Mouse (Mus musculus) CH12.LX (cell line): ENCODE results near the gene Eif4h. TPM values are rescaled to one million over a fixed set of nuclear protein-coding genes. Genes with fewer than 3 reads are reported as not detected.

Experiments
- DNase-seq: peaks from one replicate; pipeline ENCODE4 v3.0.0-alpha.2; 2013; ENCODE audit errors: extremely low read depth
- H3K27ac ChIP-seq: 2 replicates; pipeline ENCODE4 v1.5.1; 2012; ENCODE audit warnings: low read depth, mild to moderate bottlenecking, control low read depth, moderate library complexity; ENCODE audit not compliant: insufficient read depth
- H3K27me3 ChIP-seq: replicated peaks from 2 replicates; pipeline ENCODE3; 2012; ENCODE audit warnings: inconsistent platforms
- H3K36me3 ChIP-seq, 2 experiments: replicated peaks in 1 of 2; 2 replicates each; pipeline versions ENCODE3 to v1.6.1; 2012; ENCODE audit warnings: inconsistent platforms in 1 of 2, low read length in 1 of 2, mild to moderate bottlenecking in 1 of 2, mixed read lengths in 1 of 2, moderate library complexity in 1 of 2; ENCODE audit not compliant: control insufficient read depth in 1 of 2, insufficient read depth in 1 of 2
- H3K4me1 ChIP-seq, 2 experiments: 2 replicates each; pipeline ENCODE4 v1.6.1; 2012; ENCODE audit warnings: inconsistent platforms in 1 of 2, moderate library complexity in 1 of 2; ENCODE audit not compliant: insufficient read depth in 2 of 2, control insufficient read depth in 1 of 2
- H3K4me2 ChIP-seq: 2 replicates; pipeline ENCODE4 v1.6.1; 2012; ENCODE audit warnings: low read depth, mild to moderate bottlenecking, control low read depth; ENCODE audit not compliant: poor library complexity, insufficient read depth, severe bottlenecking
- H3K4me3 ChIP-seq, 3 experiments: fragments of 150-350 bp in 1 of 3; sonication (generic) in 1 of 3; replicated peaks in 1 of 3; 2 replicates each; pipeline versions ENCODE3 to v1.5.1; 2011 to 2012; ENCODE audit warnings: low read depth in 2 of 3, low read length in 2 of 3, mild to moderate bottlenecking in 2 of 3, moderate library complexity in 2 of 3, control low read depth in 1 of 3, improper control_type of control experiment in 1 of 3, inconsistent platforms in 1 of 3, mixed read lengths in 1 of 3; ENCODE audit not compliant: poor library complexity in 1 of 3
- H3K79me2 ChIP-seq: replicated peaks from 2 replicates; pipeline ENCODE4 v1.6.1; 2012; ENCODE audit warnings: mild to moderate bottlenecking, moderate library complexity; ENCODE audit not compliant: control insufficient read depth, poor library complexity, insufficient read depth, severe bottlenecking; ENCODE audit errors: extremely low read depth
- H3K9ac ChIP-seq: 2 replicates; pipeline ENCODE4 v1.6.1; 2012; ENCODE audit warnings: low read depth, mild to moderate bottlenecking, control low read depth, moderate library complexity; ENCODE audit not compliant: insufficient read depth
- H3K9me3 ChIP-seq: replicated peaks from 2 replicates; pipeline ENCODE3; 2012; ENCODE audit warnings: low read length, inconsistent platforms, mixed read lengths
- CHD1 ChIP-seq: IDR thresholded peaks from 2 replicates; pipeline ENCODE4 v1.6.1; 2012; ENCODE audit warnings: low read depth, low read length, improper control_type of control experiment, inconsistent platforms
- CHD2 ChIP-seq: IDR thresholded peaks from 2 replicates; pipeline ENCODE4 v1.6.1; 2011; ENCODE audit warnings: low read length, improper control_type of control experiment
- CTCF ChIP-seq, 2 experiments: IDR thresholded peaks in 1 of 2; conservative IDR thresholded peaks in 1 of 2; 2 replicates each; pipeline ENCODE4 v1.5.1; 2011 to 2012; ENCODE audit warnings: low read depth in 2 of 2, low read length in 2 of 2, improper control_type of control experiment in 1 of 2, inconsistent platforms in 1 of 2, mild to moderate bottlenecking in 1 of 2, moderate library complexity in 1 of 2
- MAX ChIP-seq: IDR thresholded peaks from 2 replicates; pipeline ENCODE4 v1.6.1; 2011; ENCODE audit warnings: low read length, improper control_type of control experiment
- MXI1 ChIP-seq: IDR thresholded peaks from 2 replicates; pipeline ENCODE4 v1.6.1; 2011; ENCODE audit warnings: mild to moderate bottlenecking, low read depth, low read length, improper control_type of control experiment
- MYC ChIP-seq: IDR thresholded peaks from 2 replicates; pipeline ENCODE4 v1.6.1; 2011; ENCODE audit warnings: low read depth, mild to moderate bottlenecking, improper control_type of control experiment, low read length
- NELFE ChIP-seq: IDR thresholded peaks from 2 replicates; pipeline ENCODE4 v1.6.1; 2011; ENCODE audit warnings: low read depth, low read length, improper control_type of control experiment
- NRF1 ChIP-seq: IDR thresholded peaks from 2 replicates; pipeline ENCODE4 v1.6.1; 2014; ENCODE audit warnings: low read depth, mild to moderate bottlenecking, inconsistent platforms, low read length, improper control_type of control experiment, moderate library complexity
- RAD21 ChIP-seq: IDR thresholded peaks from 2 replicates; pipeline ENCODE4 v1.6.1; 2011; ENCODE audit warnings: low read depth, mild to moderate bottlenecking, low read length, improper control_type of control experiment, moderate library complexity
- SIN3A ChIP-seq: IDR thresholded peaks from 2 replicates; pipeline ENCODE4 v1.6.1; 2012; ENCODE audit warnings: low read length, improper control_type of control experiment, inconsistent platforms
- TBP ChIP-seq: conservative IDR thresholded peaks from 2 replicates; pipeline ENCODE4 v1.6.1; 2011; ENCODE audit warnings: low read depth, low read length, improper control_type of control experiment
- TCF12 ChIP-seq: IDR thresholded peaks from 2 replicates; pipeline ENCODE4 v1.6.1; 2014; ENCODE audit warnings: low read depth, mild to moderate bottlenecking, inconsistent platforms, low read length, improper control_type of control experiment
- UBTF ChIP-seq: IDR thresholded peaks from 2 replicates; pipeline ENCODE4 v1.6.1; 2012; ENCODE audit warnings: low read depth, mild to moderate bottlenecking, inconsistent platforms, low read length, improper control_type of control experiment, moderate library complexity
- ZC3H11A ChIP-seq: IDR thresholded peaks from 2 replicates; pipeline ENCODE4 v1.6.1; 2012; ENCODE audit warnings: low read depth, mild to moderate bottlenecking, inconsistent platforms, low read length, improper control_type of control experiment
- ZKSCAN1 ChIP-seq: IDR thresholded peaks from 2 replicates; pipeline ENCODE4 v1.6.1; 2012; ENCODE audit warnings: low read depth, inconsistent platforms, low read length, improper control_type of control experiment, borderline replicate concordance
- ZMIZ1 ChIP-seq: IDR thresholded peaks from 2 replicates; pipeline ENCODE4 v1.6.1; 2012; ENCODE audit warnings: low read depth, mild to moderate bottlenecking, inconsistent platforms, low read length, improper control_type of control experiment
- dilution Hi-C: fragments of 300-500 bp; cut with MboI; formaldehyde crosslinking; loops from 2 replicates; pipeline ENCODE4 v1.14.3; 2020; ENCODE audit warnings: low sequenced_read_pairs; ENCODE audit not compliant: extremely low pct_unique_long_range_greater_than_20kb, extremely low pct_ligation_motif_present
- in situ Hi-C: fragments of 300-500 bp; cut with MboI; formaldehyde crosslinking; loops from 3 replicates; pipeline ENCODE4 v1.14.3; 2019; ENCODE audit warnings: low sequenced_read_pairs, low pct_ligation_motif_present, low pct_unique_long_range_greater_than_20kb, mixed read lengths
- polyA plus RNA-seq: library from polyadenylated mRNA; unstranded; fragments of >175 nt; gene quantifications from 2 replicates; pipeline ENCODE4 v1.2.1, GENCODE M21; 2012; ENCODE audit warnings: low read depth; ENCODE audit not compliant: insufficient read length
- total RNA-seq, 2 experiments: library from RNA; depleted of rRNA; stranded (reverse); fragments of 300-350 nt in 1 of 2; fragments of >200 nt in 1 of 2; gene quantifications; 2 replicates each; pipeline ENCODE4 v1.2.3; 2012 to 2014

The Eif4h gene
- total and polyA plus RNA-seq, 3 experiments: 391 to 470 (median 408) TPM

GRCm38 (mm10) chr5:134687187-134687586 lies 47.9 kb upstream of the Eif4h start:
- no peaks in the 10 kb centered on the region for H3K9me3 ChIP-seq
- H3K27me3 ChIP-seq: no peaks in the 10 kb centered on the region
- H3K9ac ChIP-seq: no peak overlapping the region
- no peak overlapping the region for H3K4me2 ChIP-seq
- TF ChIP-seq RAD21: no peak
- no peak for TF ChIP-seq TCF12
- TF ChIP-seq NRF1: no peak
- no peak for TF ChIP-seq ZC3H11A
- no peak for TF ChIP-seq MXI1
- no peak for TF ChIP-seq CTCF (conservative IDR thresholded peaks at IDR 0.05 in 1 of 2, IDR thresholded peaks at IDR 0.05 in 1 of 2; ENCODE audit: low read depth in 2 of 2, low read length in 2 of 2)
- TF ChIP-seq ZKSCAN1: no peak
- no peak for TF ChIP-seq UBTF
- TF ChIP-seq TBP: no peak
- no peak for TF ChIP-seq MAX
- TF ChIP-seq CHD2: no peak
- no peak for TF ChIP-seq ZMIZ1
- TF ChIP-seq NELFE: no peak
- no peak for TF ChIP-seq CHD1
- H3K4me1 ChIP-seq: peaks cover 3 to 20% of the 10 kb centered on the region in 2 experiments; a peak in 2 of 4 replicates
- peaks cover 0 to 31% of the 10 kb centered on the region in 2 experiments for H3K36me3 ChIP-seq
- in situ Hi-C loops: loop anchor here (5.0 kb wide), 1 partner anchor 40 kb away; no protein-coding TSS in a partner anchor
- no peak overlapping the region for H3K4me3 ChIP-seq
- dilution Hi-C loops: no loop called here
- H3K79me2 ChIP-seq: no peaks in the 10 kb centered on the region
- DNase-seq: no peak
- no peak overlapping the region for H3K27ac ChIP-seq

GRCm38 (mm10) chr5:134686541-134686940 lies 47.3 kb upstream of the Eif4h start:
- no peak overlapping the region for H3K27ac ChIP-seq
- no peaks in the 10 kb centered on the region for H3K9me3 ChIP-seq
- peaks cover 3 to 20% of the 10 kb centered on the region in 2 experiments; a peak in 2 of 4 replicates for H3K4me1 ChIP-seq
- no peak for TF ChIP-seq UBTF
- TF ChIP-seq SIN3A: no peak
- no peak for TF ChIP-seq MAX
- no peak for TF ChIP-seq MYC
- no peak overlapping the region for H3K4me2 ChIP-seq
- in situ Hi-C loops (loop anchor here (5.0 kb wide), 1 partner anchor 39 kb away; no protein-coding TSS in a partner anchor), dilution Hi-C loops (no loop called here)
- no peaks in the 10 kb centered on the region for H3K27me3 ChIP-seq
- no peak overlapping the region for H3K9ac ChIP-seq
- H3K4me3 ChIP-seq: no peak overlapping the region
- no peak for DNase-seq
- H3K36me3 ChIP-seq: peaks cover 0 to 32% of the 10 kb centered on the region in 2 experiments
- H3K79me2 ChIP-seq: no peaks in the 10 kb centered on the region
